18 mouse cellular contexts compared by ENCODE assay signal in genomic region chr5:109294655-109295054, GRCm38 (mm10). TPM values are rescaled to one million over a fixed set of nuclear protein-coding genes. Genes with fewer than 3 reads are reported as not detected.
A peak's percentile ranks its signal among the peaks of the same experiment; 100 is the strongest.
DNase-seq lines count a peak whose midpoint lies in the region.
"Had no signal": no experiment of that assay in that cellular context is flagged by ENCODE, and none has a peak within 500 bp of the region (broad histone marks: within the 10 kb centered on the region; RNA-seq: fewer than 3 reads in every experiment).

No protein-coding gene starts in this region.

- intact Hi-C loops in heart, postnatal 36 days (cut with DNase I) = no loop called here

- peak; percentile 7 to 45 for DNase-seq in heart, adult 18-20 months
- no peak for DNase-seq in heart, postnatal 36 days
- DNase-seq in ovary, adult 18-20 months (ENCODE audit: low spot score) = peak; percentile 78
- no peak for DNase-seq in ovary, postnatal 10 days (ENCODE audit: low spot score)
- peak; percentile 50 for DNase-seq in adrenal gland, postnatal 10 days
- DNase-seq in testis, postnatal 14 days (ENCODE audit: low spot score) = peak; percentile 77
- no peak for DNase-seq in urinary bladder, postnatal 10 days (ENCODE audit: low spot score)
- DNase-seq: cerebellum, adult 11 months; cerebellum, adult 8-10 months; cerebellum, postnatal 14 days; embryo, embryonic 11 days; gastrocnemius, postnatal 36 days; heart, adult 2 months had no signal

RNA-seq across cellular contexts. Expression of gene Vmn2r15, which starts 2.8 kb away (rescaled TPM):
- not detected for total RNA-seq in heart, adult 18-20 months (2021)
- total RNA-seq in heart, postnatal 36 days (2021) = not detected
- not detected for total RNA-seq in adrenal gland, postnatal 10 days (2021)
- total RNA-seq: adrenal gland, postnatal 4 days; CH12.LX; common myeloid progenitor, adult 5-6 weeks; gastrocnemius, adult 8-10 months; gastrocnemius, postnatal 36 days; heart, adult 2 months; heart, postnatal 25 days had no signal

RNA-seq across cellular contexts. Expression of gene Vmn2r16, which starts 35.3 kb away (rescaled TPM):
- not detected for total RNA-seq in heart, adult 18-20 months (2021)
- total RNA-seq in heart, postnatal 36 days (2021) = not detected
- total RNA-seq in adrenal gland, postnatal 10 days (2021) = not detected
- total RNA-seq: adrenal gland, postnatal 4 days; CH12.LX; common myeloid progenitor, adult 5-6 weeks; gastrocnemius, adult 8-10 months; gastrocnemius, postnatal 36 days; heart, adult 2 months; heart, postnatal 25 days had no signal

Comparison
In these comparisons a context has a peak if more than half of its experiments do, and no peak if none do; other contexts are left out.
1. DNase-seq: peak in heart, adult 18-20 months (2 of 2), ovary, adult 18-20 months (single experiment), adrenal gland, postnatal 10 days (single experiment) and testis, postnatal 14 days (single experiment); none in heart, postnatal 36 days (0 of 2), ovary, postnatal 10 days (single experiment) and urinary bladder, postnatal 10 days (single experiment).